Comparison of ENCODE assay signal across 9 mouse cellular contexts in the genomic region with DNA sequence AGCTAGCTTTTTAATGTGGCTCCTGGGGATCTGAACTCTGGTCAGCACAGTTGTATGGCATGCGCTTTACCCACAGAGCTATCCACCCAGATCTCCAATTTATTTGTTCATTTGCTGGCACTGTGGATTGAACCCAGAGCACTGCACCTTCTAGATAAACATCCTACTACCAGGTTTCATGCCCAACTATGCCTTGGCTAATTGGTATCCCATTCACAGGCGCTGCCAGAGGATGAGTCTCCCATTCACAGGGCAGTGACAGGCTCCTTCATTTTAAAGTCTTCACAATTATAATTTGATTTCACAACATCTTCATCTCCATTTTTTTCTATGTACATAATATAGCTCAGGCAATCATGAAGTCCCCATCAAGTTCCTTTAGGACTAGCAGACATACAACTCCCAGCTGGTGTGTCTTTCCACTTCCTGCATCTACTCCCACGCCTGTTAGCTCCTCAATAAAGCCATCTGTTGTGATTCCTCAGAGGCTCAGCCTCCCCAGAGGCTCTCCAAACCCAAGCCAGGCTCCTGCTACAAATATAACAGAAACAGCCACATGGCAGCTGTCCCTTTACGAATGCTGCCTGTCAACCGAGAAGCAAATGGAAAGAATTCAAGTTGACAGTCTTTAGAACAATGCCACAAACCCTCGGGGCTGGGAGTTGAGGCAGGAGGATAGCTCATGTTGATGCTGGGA.
DNase-seq lines count a peak whose midpoint lies in the region; ATAC-seq lines count a peak whose summit lies in the region.
"Had no signal": no experiment of that assay in that cellular context is flagged by ENCODE, and none has a peak within 500 bp of the region (broad histone marks: within the 10 kb centered on the region; RNA-seq: fewer than 3 reads in every experiment).

No protein-coding gene starts in this region.

- H3K4me1 ChIP-seq in embryonic facial prominence, embryonic 15.5 days = no peaks in the 10 kb centered on the region
- H3K4me1 ChIP-seq in midbrain, embryonic 16.5 days (ENCODE audit: control insufficient read depth, insufficient read depth, low read length) = peaks cover 14% of the 10 kb centered on the region

- no peaks in the 10 kb centered on the region for H3K9me3 ChIP-seq in embryonic facial prominence, embryonic 15.5 days (replicated peaks)
- no peaks in the 10 kb centered on the region for H3K9me3 ChIP-seq in midbrain, embryonic 16.5 days (replicated peaks; ENCODE audit: control insufficient read depth, low read length, poor library complexity, severe bottlenecking)

- H3K27ac ChIP-seq in embryonic facial prominence, embryonic 15.5 days (replicated peaks) = no peak overlapping the region
- peak overlapping the region; percentile 57 for H3K27ac ChIP-seq in midbrain, embryonic 16.5 days (ENCODE audit: low read length)

- no peaks in the 10 kb centered on the region for H3K27me3 ChIP-seq in embryonic facial prominence, embryonic 15.5 days
- no peaks in the 10 kb centered on the region for H3K27me3 ChIP-seq in midbrain, embryonic 16.5 days (ENCODE audit: control insufficient read depth, insufficient read depth, low read depth, low read length)

- WGBS in embryonic facial prominence, embryonic 15.5 days = 33% methylated on average over 6 of the region's 6 CpGs
- 35% methylated on average over 6 of the region's 6 CpGs for WGBS in midbrain, embryonic 16.5 days

- H3K9ac ChIP-seq in embryonic facial prominence, embryonic 15.5 days = no peak overlapping the region
- no peak overlapping the region for H3K9ac ChIP-seq in midbrain, embryonic 16.5 days (ENCODE audit: low read depth, low read length)

- ATAC-seq in embryonic facial prominence, embryonic 15.5 days (ENCODE audit: insufficient number of reproducible peaks, low FRiP score, low TSS enrichment, low read depth) = peak; percentile 58; the same call in 1 of the 2 replicates
- ATAC-seq in midbrain, embryonic 16.5 days = peak; percentile 80

- no peak overlapping the region for H3K4me2 ChIP-seq in embryonic facial prominence, embryonic 15.5 days (replicated peaks)
- H3K4me2 ChIP-seq in midbrain, embryonic 16.5 days (ENCODE audit: low read length) = no peak overlapping the region

- no peaks in the 10 kb centered on the region for H3K36me3 ChIP-seq in embryonic facial prominence, embryonic 15.5 days
- no peaks in the 10 kb centered on the region for H3K36me3 ChIP-seq in midbrain, embryonic 16.5 days (ENCODE audit: control insufficient read depth, insufficient read depth, low read length)

- no peak overlapping the region for H3K4me3 ChIP-seq in embryonic facial prominence, embryonic 15.5 days (replicated peaks)
- H3K4me3 ChIP-seq in midbrain, embryonic 16.5 days (ENCODE audit: low read depth, low read length) = no peak overlapping the region
- H3K4me3 ChIP-seq: megakaryocyte, embryonic 14.5 days had no signal

- DNase-seq in kidney, postnatal 10 days = peak; percentile 22
- no peak for DNase-seq in kidney, adult 18-20 months
- peak; percentile 88 to 94 for DNase-seq in layer of hippocampus, adult 18-20 months (ENCODE audit: low spot score in 2 of 2)
- no peak for DNase-seq in urinary bladder, postnatal 14 days (ENCODE audit: low spot score)
- no peak for DNase-seq in spleen, postnatal 10 days (ENCODE audit: low spot score in 2 of 2)
- no peak for DNase-seq in thymus, adult 18-20 months

Comparison
In these comparisons a context has a peak if more than half of its experiments do, and no peak if none do; other contexts are left out.
1. DNase-seq: peak in kidney, postnatal 10 days (single experiment) and layer of hippocampus, adult 18-20 months (2 of 2); none in kidney, adult 18-20 months (single experiment), urinary bladder, postnatal 14 days (single experiment), spleen, postnatal 10 days (0 of 2) and thymus, adult 18-20 months (0 of 2).